Mouse (Mus musculus): Measurements from ENCODE around the gene Gch1. TPM values are rescaled to one million over a fixed set of nuclear protein-coding genes. Genes with fewer than 3 reads are reported as not detected.

Gene Gch1
- 6.8 TPM in 2 replicates for polyA plus RNA-seq (2016; fragmentation: Nextera tagmentation; extraction: Ambion mirVana)

DNA sequence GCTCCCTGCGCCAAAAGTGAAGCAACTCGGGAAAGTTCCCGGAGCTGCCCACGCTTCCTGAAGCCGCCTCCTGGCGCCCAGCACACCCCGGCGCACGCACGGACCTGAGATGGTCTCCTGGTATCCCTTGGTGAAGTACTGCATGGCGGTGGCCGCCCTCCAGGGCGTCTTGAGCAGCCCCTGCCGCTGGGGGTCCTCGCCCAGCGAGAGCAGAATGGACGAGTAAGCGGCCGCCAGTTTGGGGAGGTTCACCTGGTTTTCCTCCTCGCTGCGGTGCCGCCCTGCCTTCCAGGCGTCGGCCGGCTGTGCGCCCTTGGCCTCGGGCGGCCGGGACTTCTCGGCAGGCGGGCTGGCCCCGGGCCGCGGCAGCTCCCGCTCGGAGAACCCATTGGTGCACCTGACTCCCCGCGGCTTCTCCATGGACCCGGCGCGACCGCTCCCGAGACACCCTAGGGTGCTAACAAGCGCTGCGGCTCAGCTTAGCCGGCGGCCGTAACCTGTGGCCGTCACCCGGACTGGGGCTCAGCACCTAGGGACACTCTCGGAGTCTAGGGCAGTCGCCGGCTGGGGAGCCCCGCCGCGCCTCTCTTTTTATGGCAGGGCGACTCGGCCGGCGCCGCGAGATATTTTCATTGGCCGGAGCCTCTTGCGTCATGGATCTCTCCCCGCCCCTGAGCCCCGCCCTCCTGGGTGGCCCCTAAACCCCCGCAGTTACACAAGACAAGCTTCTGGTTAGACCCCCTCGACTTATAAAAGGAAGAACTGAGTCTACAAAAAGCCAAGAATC is at the start of gene Gch1:
TSS of gene Gch1 (minus strand) at position 566 of the 787 bp plus-strand sequence.
- under 1% methylated on average over 68 of the region's 68 CpGs for WGBS
- Histone ChIP-seq H3K9ac (peak within 1 kb of the TSS; percentile 72), H3K36me3 (no peaks in the 10 kb centered on the region), H3K27ac (ENCODE audit: poor library complexity, severe bottlenecking) (peak within 1 kb of the TSS; percentile 24; the same call in 1 of the 2 replicates), H3K4me2 (peak within 1 kb of the TSS; percentile 96), H3K27me3 (replicated peaks) (no peaks in the 10 kb centered on the region), H3K4me1 (replicated peaks) (peaks cover 7% of the 10 kb centered on the region), H3K4me3 (peak within 1 kb of the TSS; percentile 60), H3K9me3 (replicated peaks) (no peaks in the 10 kb centered on the region)
- ATAC-seq (ENCODE audit: insufficient number of reproducible peaks, low FRiP score): peak; percentile 93

DNA sequence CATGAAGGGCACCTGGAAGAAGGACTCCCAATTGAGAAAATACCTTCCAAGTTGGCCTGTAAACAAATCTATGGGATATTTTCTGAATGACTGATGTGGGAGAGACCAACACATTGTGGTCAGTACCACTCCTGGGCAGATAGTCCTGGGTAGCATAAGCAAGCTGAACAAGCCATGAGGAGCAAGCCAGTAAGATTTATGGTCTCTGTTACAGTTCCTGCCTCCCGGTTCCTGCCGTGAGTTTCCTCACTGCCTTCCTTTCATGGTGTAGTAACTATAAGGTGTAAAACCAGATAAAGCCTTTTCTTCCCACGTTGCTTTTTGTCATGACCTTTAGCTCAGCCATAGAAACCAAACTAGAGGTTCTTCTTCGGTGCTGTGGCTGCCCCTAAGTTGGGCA is 48.1 kb upstream of the Gch1 start:
- 84% methylated on average over 4 of the region's 4 CpGs for WGBS
- Histone ChIP-seq H3K4me3 (no peak overlapping the region), H3K4me2 (no peak overlapping the region), H3K27ac (ENCODE audit: poor library complexity, severe bottlenecking) (no peak overlapping the region), H3K27me3 (replicated peaks) (no peaks in the 10 kb centered on the region), H3K9ac (no peak overlapping the region), H3K9me3 (replicated peaks) (peaks cover 12% of the 10 kb centered on the region), H3K4me1 (replicated peaks) (peaks cover 18% of the 10 kb centered on the region), H3K36me3 (peaks cover 12% of the 10 kb centered on the region)
- no peak for ATAC-seq (ENCODE audit: insufficient number of reproducible peaks, low FRiP score)

DNA sequence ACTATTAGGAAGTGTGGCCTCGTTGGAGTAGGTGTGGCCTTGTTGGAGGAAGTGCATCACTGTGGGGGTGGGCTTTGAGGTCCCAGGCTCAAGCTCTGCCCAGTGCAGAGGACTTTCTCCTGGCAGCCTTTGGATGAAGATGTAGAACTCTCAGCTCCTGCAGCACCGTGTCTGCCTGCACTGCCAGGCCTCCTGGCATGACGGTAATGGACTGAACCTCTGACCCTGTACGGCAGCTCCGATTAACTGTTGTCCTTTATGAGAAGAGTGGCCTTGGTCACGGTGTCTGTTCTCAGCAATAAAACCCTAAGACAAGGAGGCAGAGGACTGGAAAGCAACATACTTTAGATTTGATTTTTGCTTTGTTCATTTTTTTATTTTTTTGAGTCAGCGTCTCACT is 47.3 kb upstream of the Gch1 start:
- WGBS: 93% methylated on average over 7 of the region's 7 CpGs

DNA sequence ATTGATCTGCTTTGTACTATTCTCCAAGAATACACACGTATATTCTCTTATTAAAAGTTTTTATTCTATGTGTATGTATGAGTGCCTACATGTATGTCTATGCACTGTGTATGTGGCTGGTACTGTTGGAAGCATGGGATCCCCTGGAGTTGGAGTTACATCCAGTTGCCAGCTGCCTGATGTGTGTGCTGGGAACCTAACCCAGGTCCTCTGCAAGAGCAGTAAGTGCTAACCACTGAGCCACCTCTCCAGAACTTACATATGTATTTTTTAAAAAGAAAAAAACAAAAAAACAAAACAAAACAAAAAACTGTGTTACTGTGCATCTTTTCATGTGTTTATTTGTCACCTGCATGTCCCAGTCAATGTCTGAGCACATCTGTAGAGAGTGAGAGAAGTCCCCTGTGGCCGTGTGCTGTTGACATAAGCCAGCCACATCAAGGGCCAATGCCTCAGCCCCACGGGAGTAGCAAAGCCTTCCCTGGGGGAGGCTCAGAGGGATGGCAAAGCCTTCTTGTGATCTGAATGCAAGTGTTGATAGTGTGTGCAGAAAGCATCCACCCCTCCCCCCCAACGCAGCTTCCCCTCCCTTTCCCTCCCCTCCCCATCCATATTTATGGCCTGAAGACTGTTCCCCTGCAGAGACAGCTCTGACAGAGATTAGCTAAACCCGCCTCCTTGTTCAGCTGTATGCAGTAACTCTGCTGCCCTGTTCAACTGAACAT is 45.5 kb upstream of the Gch1 start:
- 0 out of 2 replicates have a peak, but pooled peaks cover 2% of the 10 kb centered on the region for H3K36me3 ChIP-seq
- WGBS: 59% methylated on average over 5 of the region's 5 CpGs
- H3K27me3 ChIP-seq (replicated peaks): no peaks in the 10 kb centered on the region
- H3K27ac ChIP-seq (ENCODE audit: poor library complexity, severe bottlenecking): no peak overlapping the region
- peaks cover 6% of the 10 kb centered on the region; the same call in 1 of the 2 replicates for H3K4me1 ChIP-seq (replicated peaks)
- no peak for ATAC-seq (ENCODE audit: insufficient number of reproducible peaks, low FRiP score)
- no peak overlapping the region for H3K4me2 ChIP-seq
- peaks cover 12% of the 10 kb centered on the region for H3K9me3 ChIP-seq (replicated peaks)
- no peak overlapping the region for H3K4me3 ChIP-seq
- no peak overlapping the region for H3K9ac ChIP-seq

More for the DNA sequence above, 47.3 kb upstream of the Gch1 start:
- H3K36me3 ChIP-seq: peaks cover 8% of the 10 kb centered on the region; the same call in 1 of the 2 replicates
- ATAC-seq (ENCODE audit: insufficient number of reproducible peaks, low FRiP score): no peak
- no peak overlapping the region for H3K27ac ChIP-seq (ENCODE audit: poor library complexity, severe bottlenecking)
- no peak overlapping the region for H3K4me2 ChIP-seq
- H3K9me3 ChIP-seq (replicated peaks): peaks cover 12% of the 10 kb centered on the region
- H3K9ac ChIP-seq: no peak overlapping the region
- H3K27me3 ChIP-seq (replicated peaks): no peaks in the 10 kb centered on the region
- no peak overlapping the region for H3K4me3 ChIP-seq
- peaks cover 16% of the 10 kb centered on the region for H3K4me1 ChIP-seq (replicated peaks)

DNA sequence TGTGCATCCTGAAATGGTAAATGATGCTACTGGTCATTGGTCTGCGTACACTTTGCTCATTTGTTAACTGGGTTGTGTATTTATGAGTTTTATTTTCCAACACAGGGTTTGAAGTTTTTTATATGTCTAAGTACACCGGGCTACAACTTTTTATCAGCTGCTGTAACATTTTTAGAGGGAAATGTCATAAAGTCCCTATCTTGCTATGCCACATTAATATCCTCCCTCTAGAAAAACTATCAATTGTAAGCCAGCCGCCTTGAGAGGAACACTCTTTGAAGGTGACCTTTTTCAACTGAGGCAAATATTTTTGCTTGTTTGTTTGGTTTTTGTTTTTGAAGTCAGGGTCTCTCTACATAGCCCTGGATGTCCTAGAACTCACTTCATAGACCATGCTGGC is 44.8 kb upstream of the Gch1 start:
- Histone ChIP-seq H3K27me3 (replicated peaks) (no peaks in the 10 kb centered on the region), H3K4me2 (no peak overlapping the region), H3K9ac (no peak overlapping the region), H3K9me3 (replicated peaks) (peaks cover 12% of the 10 kb centered on the region), H3K36me3 (0 out of 2 replicates have a peak, but pooled peaks cover 2% of the 10 kb centered on the region), H3K4me1 (replicated peaks) (peaks cover 9% of the 10 kb centered on the region; the same call in 1 of the 2 replicates), H3K27ac (ENCODE audit: poor library complexity, severe bottlenecking) (no peak overlapping the region), H3K4me3 (no peak overlapping the region)
- 63% methylated on average over 3 of the region's 3 CpGs for WGBS
- ATAC-seq (ENCODE audit: insufficient number of reproducible peaks, low FRiP score): no peak

DNA sequence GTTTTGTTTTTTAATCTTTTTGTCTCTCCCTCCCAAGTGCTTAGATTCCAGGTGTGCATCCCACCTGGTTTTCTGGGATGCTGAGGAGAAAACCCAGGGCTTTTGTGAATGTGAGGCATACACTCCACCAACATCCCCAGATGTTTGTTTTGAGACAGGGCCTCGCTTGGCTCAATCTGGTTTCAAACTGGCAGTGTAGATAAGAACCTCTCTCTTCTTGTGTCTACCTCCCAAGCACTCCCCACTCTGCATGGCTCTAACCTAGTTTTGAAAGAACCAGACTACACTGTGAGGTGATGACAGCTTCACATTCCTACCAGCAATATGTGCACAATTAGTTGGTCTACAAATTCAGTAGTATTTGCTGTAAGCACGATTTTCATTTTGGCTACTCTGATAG is 44.4 kb upstream of the Gch1 start:
- 0 out of 2 replicates have a peak, but pooled peaks cover 2% of the 10 kb centered on the region for H3K36me3 ChIP-seq
- peaks cover 9% of the 10 kb centered on the region; the same call in 1 of the 2 replicates for H3K4me1 ChIP-seq (replicated peaks)
- H3K9ac ChIP-seq: no peak overlapping the region
- peaks cover 12% of the 10 kb centered on the region for H3K9me3 ChIP-seq (replicated peaks)
- H3K27ac ChIP-seq (ENCODE audit: poor library complexity, severe bottlenecking): no peak overlapping the region
- H3K4me2 ChIP-seq: no peak overlapping the region
- WGBS: 14% methylated on average over 2 of the region's 2 CpGs
- H3K4me3 ChIP-seq: no peak overlapping the region
- peak; percentile 77 for ATAC-seq (ENCODE audit: insufficient number of reproducible peaks, low FRiP score)
- no peaks in the 10 kb centered on the region for H3K27me3 ChIP-seq (replicated peaks)

DNA sequence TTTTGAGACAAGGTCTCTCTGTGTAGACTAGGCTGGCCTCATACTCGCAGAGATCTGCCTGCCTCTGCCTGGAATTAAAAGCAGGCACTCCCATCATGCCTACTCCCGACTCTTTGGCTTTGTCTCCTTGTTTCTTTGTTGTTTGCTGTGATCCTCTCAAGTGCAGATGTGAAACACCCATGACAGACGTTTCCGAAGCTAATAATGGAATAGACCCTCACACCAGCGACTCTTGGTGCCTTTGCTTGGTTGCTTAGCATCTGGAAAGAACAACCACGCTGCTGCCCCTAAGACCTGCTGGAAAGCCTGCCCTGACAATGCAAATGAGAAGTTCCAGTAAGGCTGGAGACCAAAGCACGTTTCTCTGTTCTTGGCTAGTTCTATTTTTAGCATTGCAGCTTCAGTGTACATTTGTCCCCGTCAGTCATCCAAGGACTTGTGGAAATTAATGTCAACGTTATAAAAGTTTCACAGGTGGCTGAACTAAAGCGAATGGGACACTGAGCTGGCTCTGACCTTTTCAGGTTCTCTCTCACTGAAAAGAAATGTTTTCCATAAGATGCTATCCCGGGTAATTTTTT is 40.7 kb upstream of the Gch1 start:
- Histone ChIP-seq H3K4me2 (no peak overlapping the region), H3K9me3 (replicated peaks) (0 out of 2 replicates have a peak, but pooled peaks cover 2% of the 10 kb centered on the region), H3K4me1 (replicated peaks) (peaks cover 9% of the 10 kb centered on the region; the same call in 1 of the 2 replicates), H3K27me3 (replicated peaks) (no peaks in the 10 kb centered on the region), H3K4me3 (no peak overlapping the region), H3K9ac (no peak overlapping the region), H3K36me3 (no peaks in the 10 kb centered on the region), H3K27ac (ENCODE audit: poor library complexity, severe bottlenecking) (peak overlapping the region; percentile 64; the same call in 1 of the 2 replicates)
- no peak for ATAC-seq (ENCODE audit: insufficient number of reproducible peaks, low FRiP score)
- WGBS: 57% methylated on average over 11 of the region's 11 CpGs

DNA sequence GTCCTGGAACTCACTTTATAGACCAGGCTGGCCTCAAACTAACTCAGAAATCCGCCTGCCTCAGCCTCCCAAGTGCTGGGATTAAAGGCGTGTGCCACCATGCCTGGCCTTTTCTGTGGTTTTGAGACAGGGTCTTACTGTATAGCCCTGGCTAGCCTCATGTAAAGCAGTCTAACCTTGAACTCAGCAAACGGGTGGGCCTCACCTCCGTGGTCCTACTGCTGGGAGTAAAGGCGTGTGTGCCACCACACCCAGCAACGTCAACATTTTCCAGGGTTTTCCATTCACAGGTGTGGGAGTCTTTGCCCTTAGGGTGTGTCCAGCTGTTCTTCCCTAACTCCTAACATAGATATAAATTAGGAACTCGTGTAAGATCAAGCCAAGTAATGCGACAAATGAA is 36.7 kb upstream of the Gch1 start:
- Histone ChIP-seq H3K27ac (ENCODE audit: poor library complexity, severe bottlenecking) (no peak overlapping the region), H3K4me1 (replicated peaks) (peaks cover 4% of the 10 kb centered on the region; the same call in 1 of the 2 replicates), H3K9ac (no peak overlapping the region), H3K27me3 (replicated peaks) (no peaks in the 10 kb centered on the region), H3K9me3 (replicated peaks) (0 out of 2 replicates have a peak, but pooled peaks cover 2% of the 10 kb centered on the region), H3K36me3 (no peaks in the 10 kb centered on the region), H3K4me3 (no peak overlapping the region), H3K4me2 (no peak overlapping the region)
- ATAC-seq (ENCODE audit: insufficient number of reproducible peaks, low FRiP score): no peak
- WGBS: 88% methylated on average over 8 of the region's 8 CpGs

DNA sequence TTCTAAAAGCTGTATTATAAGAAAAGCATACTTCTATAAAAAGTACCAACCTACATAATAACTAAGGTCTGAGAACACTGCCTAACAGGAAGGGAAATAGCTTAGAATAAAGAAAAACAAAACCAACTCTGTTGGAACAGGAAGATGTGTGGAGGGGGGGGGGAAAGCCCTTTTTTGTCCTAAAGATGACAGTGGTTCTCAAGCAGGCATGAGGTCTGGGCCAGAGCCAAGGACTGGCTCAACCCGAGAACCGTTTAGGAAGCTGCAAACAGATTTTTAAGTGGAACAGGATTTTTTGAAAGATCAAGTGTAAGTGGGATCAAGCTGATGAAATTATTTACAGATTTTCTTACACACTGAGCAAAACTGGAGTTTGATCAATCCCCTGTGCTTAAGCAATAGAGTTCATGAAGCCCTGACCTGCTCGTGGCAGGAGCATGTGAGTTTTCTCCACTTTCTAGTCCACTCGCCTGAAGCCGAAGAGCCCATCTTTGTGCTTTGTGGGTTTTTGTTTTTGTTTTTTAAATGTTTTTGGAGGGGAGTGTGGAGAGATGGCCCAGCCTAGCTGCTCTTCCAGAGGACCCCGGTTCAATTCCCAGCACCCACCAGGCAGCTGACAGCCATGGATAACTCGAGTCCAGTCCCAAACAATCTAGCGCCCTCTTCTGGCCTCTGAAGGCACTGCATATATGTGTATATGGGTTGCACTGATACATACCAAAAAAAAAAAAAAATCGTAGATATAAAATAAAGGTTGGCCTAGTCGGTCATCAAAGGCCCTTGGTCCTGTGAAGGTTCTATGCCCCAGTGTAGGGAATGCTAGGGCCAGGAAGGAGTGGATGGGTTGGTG is 35.5 kb upstream of the Gch1 start:
- H3K27me3 ChIP-seq (replicated peaks): no peaks in the 10 kb centered on the region
- 76% methylated on average over 10 of the region's 10 CpGs for WGBS
- 0 out of 2 replicates have a peak, but pooled peaks cover 2% of the 10 kb centered on the region for H3K9me3 ChIP-seq (replicated peaks)
- H3K9ac ChIP-seq: no peak overlapping the region
- H3K4me2 ChIP-seq: no peak overlapping the region
- H3K36me3 ChIP-seq: no peaks in the 10 kb centered on the region
- H3K4me3 ChIP-seq: no peak overlapping the region
- H3K4me1 ChIP-seq (replicated peaks): peaks cover 3% of the 10 kb centered on the region; the same call in 1 of the 2 replicates
- no peak for ATAC-seq (ENCODE audit: insufficient number of reproducible peaks, low FRiP score)
- no peak overlapping the region for H3K27ac ChIP-seq (ENCODE audit: poor library complexity, severe bottlenecking)

DNA sequence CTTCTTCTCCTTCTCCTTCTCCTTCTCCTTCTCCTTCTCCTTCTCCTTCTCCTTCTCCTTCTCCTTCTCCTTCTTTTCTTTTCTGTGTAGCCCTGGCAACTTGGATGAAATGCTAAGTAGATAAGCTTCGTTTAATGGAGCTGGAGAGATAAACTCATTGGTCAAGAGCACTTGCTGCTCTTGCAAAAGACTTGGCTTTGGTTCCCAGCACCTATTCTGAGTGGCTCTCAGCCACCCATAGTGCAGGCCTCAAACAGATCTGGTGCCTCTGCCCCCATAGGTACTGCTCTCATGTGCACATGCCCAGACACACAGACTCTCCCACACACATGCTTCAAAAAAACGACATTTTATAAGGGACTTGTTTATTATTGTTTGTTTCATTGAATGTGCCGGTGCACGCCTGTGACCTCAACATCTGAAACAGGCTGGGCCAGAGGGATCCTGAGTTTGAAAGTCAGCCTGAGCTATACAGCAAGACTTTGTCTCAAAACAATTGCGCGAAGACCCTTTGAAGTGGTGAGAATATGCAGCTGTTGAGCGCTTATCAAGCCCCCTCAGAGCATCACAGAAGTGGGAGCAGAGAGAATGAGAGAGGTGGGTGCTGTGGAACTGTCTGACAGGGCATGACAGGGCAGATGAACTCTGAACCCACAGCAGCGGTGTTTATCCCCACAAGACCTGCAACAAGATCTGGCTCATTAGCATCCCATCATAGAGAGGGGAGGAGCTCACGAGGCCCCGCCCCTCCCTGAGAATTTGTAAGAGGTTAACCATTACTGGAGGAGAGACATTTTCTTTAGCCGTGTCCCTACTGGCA is 33.6 kb upstream of the Gch1 start:
- Histone ChIP-seq H3K9me3 (replicated peaks) (0 out of 2 replicates have a peak, but pooled peaks cover 2% of the 10 kb centered on the region), H3K4me2 (no peak overlapping the region), H3K27me3 (replicated peaks) (no peaks in the 10 kb centered on the region), H3K27ac (ENCODE audit: poor library complexity, severe bottlenecking) (no peak overlapping the region), H3K4me3 (no peak overlapping the region), H3K36me3 (no peaks in the 10 kb centered on the region), H3K9ac (no peak overlapping the region), H3K4me1 (replicated peaks) (no peaks in the 10 kb centered on the region)
- 75% methylated on average over 11 of the region's 11 CpGs for WGBS
- ATAC-seq (ENCODE audit: insufficient number of reproducible peaks, low FRiP score): no peak
